Mouse (Mus musculus) cerebellum, adult 11-12 months (tissue): ENCODE results near the gene Hist1h2bb.

ENCODE experiments used
- DNase-seq: peaks from one replicate; pipeline ENCODE4 v3.0.0; 2022

Gene Hist1h2bb

GRCm38 (mm10) chr13:23750839-23751477 is 4.4 kb downstream of the Hist1h2bb start, which contains the start of gene Hist1h2ab:
Gene Hist1h2ab, plus strand, starts transcription at chr13:23751126.
- peak; percentile 46 for DNase-seq

- no peak for DNase-seq
Observed at GRCm38 (mm10) chr13:23751478-23751956, 5.0 kb downstream of the Hist1h2bb start.

DNA sequence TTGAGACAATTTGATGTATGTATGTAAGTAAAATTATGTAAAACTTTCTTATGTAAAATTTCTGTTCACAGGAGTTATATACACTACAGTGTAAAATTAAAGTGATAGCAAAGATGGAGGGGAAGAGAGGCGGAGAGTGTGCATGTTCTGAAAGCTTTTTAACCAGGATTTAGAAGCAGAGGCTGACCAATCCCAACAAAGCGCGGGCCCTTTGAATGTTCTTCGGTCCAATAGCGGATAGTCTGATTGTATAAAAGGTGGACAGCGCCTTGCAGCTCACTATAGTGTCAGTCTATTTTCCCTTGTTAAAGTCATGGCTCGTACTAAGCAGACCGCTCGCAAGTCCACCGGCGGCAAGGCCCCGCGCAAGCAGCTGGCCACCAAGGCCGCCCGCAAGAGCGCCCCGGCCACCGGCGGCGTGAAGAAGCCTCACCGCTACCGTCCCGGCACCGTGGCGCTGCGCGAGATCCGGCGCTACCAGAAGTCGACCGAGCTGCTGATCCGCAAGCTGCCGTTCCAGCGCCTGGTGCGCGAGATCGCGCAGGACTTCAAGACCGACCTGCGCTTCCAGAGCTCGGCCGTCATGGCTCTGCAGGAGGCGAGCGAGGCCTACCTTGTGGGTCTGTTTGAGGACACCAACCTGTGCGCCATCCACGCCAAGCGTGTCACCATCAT is 5.7 kb downstream of the Hist1h2bb start, which contains the start of gene Hist1h3b:
Gene Hist1h3b, plus strand, starts transcription at position 201 of the 675 bp plus-strand sequence.
- DNase-seq = peak; percentile 70

- DNase-seq = no peak
Observed at GRCm38 (mm10) chr13:23752742-23753172, 6.2 kb downstream of the Hist1h2bb start.

DNA sequence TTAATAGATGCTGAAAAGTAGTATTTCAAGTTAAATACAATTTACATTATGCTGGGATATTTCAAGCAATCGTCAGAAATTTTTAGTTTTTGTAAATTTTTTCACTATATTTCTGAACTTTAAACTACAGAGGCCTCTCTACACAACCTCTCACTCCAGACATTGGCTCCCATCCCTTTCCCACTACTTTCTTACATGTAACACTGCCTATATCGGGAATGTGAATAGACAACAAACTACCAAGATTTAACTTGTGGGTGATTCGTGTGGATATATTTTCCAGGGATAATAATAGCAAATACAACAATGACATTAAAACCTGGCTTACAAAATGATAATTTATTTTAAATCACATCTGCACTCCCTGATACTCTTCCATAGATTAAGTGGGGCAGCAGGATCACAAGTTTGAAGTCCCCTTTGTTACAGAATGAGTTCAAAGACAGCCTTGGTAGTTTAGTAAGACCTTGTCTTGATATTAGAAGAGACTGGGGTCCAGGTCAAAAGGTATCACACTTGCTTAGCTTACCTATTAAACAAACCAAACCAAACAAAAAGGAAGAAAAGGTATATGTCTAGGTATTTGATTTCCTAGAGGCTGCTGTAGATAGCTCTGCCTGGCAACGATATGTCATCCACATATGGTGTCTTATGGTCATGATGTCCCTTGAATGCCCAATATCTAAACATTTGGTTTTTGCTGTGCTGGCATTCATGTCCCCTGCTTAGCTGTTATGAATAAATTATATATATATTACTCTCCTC is 7.0 kb downstream of the Hist1h2bb start:
- DNase-seq = no peak

- no peak for DNase-seq
Observed at GRCm38 (mm10) chr13:23755000-23755399, 8.5 kb downstream of the Hist1h2bb start.

DNA sequence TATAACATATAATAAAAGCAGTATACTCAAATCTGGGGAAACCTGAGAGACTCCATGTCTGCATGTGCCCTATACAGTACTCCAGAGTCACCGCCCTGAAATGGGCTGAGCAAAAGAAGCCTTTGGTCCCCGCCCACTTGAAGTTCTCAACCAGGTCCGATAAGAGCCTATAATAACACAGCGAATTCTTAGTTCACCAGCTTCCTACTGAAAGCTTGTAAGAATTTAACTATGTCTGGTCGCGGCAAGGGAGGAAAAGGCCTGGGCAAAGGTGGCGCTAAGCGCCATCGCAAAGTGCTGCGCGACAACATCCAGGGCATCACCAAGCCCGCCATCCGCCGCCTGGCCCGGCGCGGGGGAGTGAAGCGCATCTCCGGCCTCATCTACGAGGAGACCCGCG is 10.3 kb downstream of the Hist1h2bb start, which contains the start of gene Hist1h4b:
Gene Hist1h4b, plus strand, starts transcription at position 224 of the 400 bp plus-strand sequence.
- DNase-seq = peak; percentile 89

GRCm38 (mm10) chr13:23757211-23757773 is 10.8 kb downstream of the Hist1h2bb start:
- DNase-seq = no peak

DNA sequence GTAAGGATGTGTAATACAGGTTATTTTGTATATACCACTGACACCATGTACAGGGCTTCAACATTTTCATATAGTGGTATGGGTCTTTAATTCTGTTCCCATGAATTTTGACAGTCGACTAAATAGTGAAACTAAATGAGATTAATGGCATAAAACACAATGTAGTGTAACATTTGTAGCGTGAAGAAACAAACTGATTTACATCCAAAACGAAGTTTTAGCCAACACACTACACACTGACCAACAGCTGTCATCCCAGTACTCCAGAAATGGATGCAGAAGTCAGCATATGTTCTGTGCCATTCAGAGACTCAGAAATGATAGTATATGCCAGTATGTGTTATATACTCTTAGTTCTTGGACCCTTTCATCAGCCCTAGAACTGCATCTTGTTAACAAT is 11.4 kb downstream of the Hist1h2bb start:
- no peak for DNase-seq

GRCm38 (mm10) chr13:23759251-23759771 is 12.8 kb downstream of the Hist1h2bb start:
- no peak for DNase-seq

GRCm38 (mm10) chr13:23759916-23760239 is 13.3 kb downstream of the Hist1h2bb start:
- peak; percentile 15 for DNase-seq

- no peak for DNase-seq
Observed at GRCm38 (mm10) chr13:23760240-23760971, 13.9 kb downstream of the Hist1h2bb start.

- peak; percentile 99 for DNase-seq
Observed at GRCm38 (mm10) chr13:23760972-23761864, 14.7 kb downstream of the Hist1h2bb start, which contains the start of gene Hist1h4a. Gene Hist1h4a, minus strand, starts transcription at chr13:23761230.

DNA sequence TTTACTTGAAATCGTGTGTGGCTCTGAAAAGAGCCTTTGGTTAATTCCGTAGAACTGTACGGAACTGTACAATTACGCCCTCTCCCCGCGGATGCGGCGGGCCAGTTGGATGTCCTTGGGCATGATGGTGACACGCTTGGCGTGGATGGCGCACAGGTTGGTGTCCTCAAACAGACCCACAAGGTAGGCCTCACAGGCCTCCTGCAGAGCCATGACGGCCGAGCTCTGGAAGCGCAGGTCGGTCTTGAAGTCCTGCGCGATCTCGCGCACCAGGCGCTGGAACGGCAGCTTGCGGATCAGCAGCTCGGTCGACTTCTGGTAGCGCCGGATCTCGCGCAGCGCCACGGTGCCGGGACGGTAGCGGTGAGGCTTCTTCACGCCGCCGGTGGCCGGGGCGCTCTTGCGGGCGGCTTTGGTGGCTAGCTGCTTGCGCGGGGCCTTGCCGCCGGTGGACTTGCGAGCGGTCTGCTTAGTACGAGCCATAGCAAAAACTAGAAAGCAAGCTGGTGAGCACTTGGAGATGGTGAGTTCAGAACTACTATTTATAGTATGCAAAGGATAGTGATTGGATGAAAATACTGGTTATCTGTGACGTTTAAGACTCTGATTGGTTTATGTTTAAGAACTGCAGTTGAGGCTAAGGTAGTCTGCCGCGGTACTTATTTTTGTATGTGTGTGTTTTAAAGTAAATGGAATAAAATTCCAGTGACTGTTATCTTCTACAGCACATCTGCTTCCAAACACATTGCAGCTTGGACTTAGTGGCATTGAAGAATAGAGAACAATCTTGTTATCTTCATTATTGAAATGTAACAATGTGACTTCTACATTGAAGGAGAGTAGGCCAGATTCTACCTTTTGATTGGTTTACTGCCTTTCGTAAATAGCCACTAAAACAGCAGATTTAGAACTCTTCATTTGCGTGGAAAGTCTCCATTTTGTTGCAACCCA is 15.6 kb downstream of the Hist1h2bb start, which contains the start of gene Hist1h3a:
Gene Hist1h3a, minus strand, starts transcription at position 516 of the 951 bp plus-strand sequence.
- DNase-seq = peak; percentile 80

DNA sequence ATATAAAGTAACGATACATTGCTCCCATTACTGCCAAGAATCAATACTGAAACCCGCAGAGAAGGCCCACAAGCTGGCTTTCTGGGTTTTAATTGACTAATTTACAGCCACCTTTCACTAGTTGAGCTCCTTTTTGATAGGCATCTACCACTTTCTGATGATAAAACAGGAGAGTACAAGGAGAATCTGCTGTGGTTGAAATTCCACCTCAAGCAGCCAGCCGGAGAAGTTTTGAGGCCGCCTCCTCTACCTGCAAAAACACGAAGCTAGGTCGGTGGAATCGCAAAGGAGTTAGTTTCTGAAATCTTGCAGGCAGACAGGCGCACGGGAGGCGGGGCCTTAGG is 16.7 kb downstream of the Hist1h2bb start:
- DNase-seq = no peak

DNA sequence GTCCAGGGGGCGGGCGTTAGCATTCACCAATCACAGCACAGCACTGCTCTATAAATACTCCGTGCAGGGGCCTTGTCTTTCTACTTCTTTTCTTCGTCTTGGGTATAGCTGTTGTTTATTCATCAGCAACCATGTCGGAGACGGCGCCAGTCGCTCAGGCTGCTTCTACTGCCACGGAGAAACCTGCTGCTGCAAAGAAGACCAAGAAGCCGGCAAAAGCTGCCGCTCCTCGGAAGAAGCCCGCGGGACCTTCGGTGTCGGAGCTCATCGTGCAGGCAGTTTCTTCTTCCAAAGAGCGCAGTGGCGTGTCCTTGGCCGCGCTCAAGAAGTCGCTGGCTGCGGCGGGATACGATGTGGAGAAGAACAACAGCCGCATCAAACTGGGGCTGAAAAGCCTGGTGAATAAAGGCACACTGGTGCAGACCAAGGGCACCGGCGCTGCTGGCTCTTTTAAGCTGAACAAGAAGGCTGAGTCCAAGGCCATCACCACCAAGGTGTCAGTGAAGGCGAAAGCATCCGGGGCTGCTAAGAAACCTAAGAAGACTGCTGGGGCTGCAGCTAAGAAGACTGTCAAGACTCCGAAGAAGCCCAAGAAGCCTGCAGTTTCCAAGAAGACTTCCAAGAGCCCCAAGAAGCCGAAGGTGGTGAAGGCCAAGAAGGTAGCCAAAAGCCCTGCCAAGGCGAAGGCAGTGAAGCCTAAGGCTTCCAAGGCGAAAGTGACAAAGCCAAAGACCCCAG is 17.2 kb downstream of the Hist1h2bb start, which contains the start of gene Hist1h1a:
Gene Hist1h1a, plus strand, starts transcription at position 81 of the 738 bp plus-strand sequence.
- peak; percentile 79 for DNase-seq

GRCm38 (mm10) chr13:23764324-23765171 is 18.0 kb downstream of the Hist1h2bb start:
- DNase-seq = no peak

GRCm38 (mm10) chr13:23765172-23765513 is 18.6 kb downstream of the Hist1h2bb start:
- DNase-seq = no peak
